Comparison of ENCODE assay signal across 11 mouse cellular contexts in the genomic region with DNA sequence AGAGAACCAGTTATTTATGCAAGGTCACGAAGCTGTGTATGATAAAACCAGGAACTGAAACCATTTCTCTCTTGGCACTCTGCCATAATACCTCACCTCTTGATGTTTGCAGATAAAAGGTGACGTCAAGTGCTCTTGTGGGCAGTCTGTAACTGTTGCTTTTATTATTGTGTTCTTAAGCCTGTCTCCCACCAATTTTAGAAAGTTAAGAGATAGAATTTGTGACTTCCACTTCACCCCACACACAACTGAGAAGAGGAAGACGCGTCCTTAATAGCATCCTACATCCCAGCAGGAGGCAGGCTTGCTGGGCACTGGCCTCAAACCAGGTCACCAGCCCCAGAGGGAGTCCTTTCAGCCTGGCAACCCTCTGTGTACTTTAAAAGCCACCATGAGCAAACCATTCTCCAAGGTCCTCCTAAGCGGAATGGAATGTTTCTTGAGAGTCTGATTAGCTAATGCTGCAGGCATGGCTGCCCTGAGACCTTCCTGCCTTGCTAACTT. TPM values are rescaled to one million over a fixed set of nuclear protein-coding genes. Genes with fewer than 3 reads are reported as not detected.
DNase-seq lines count a peak whose midpoint lies in the region; ATAC-seq lines count a peak whose summit lies in the region.
"Had no signal": no experiment of that assay in that cellular context is flagged by ENCODE, and none has a peak within 500 bp of the region (broad histone marks: within the 10 kb centered on the region; RNA-seq: fewer than 3 reads in every experiment).

No protein-coding gene starts in this region.

- H3K9ac ChIP-seq in embryonic facial prominence, embryonic 14.5 days (ENCODE audit: low read depth, low read length) = no peak overlapping the region
- H3K9ac ChIP-seq: embryonic facial prominence, embryonic 12.5 days had no signal

- H3K27ac ChIP-seq in embryonic facial prominence, embryonic 14.5 days (replicated peaks; ENCODE audit: low read depth, low read length) = no peak overlapping the region
- H3K27ac ChIP-seq in embryonic facial prominence, embryonic 10.5 days (replicated peaks) = no peak overlapping the region
- H3K27ac ChIP-seq: embryonic facial prominence, embryonic 12.5 days; macrophage had no signal

- no peaks in the 10 kb centered on the region for H3K27me3 ChIP-seq in embryonic facial prominence, embryonic 14.5 days (replicated peaks; ENCODE audit: control insufficient read depth, insufficient read depth, low read length)
- H3K27me3 ChIP-seq in embryonic facial prominence, embryonic 10.5 days (replicated peaks; ENCODE audit: low read depth, poor library complexity, severe bottlenecking) = peaks cover 21% of the 10 kb centered on the region; the same call in 1 of the 2 replicates

- H3K9me3 ChIP-seq in embryonic facial prominence, embryonic 14.5 days (ENCODE audit: control insufficient read depth, low read length) = no peaks in the 10 kb centered on the region
- no peaks in the 10 kb centered on the region for H3K9me3 ChIP-seq in embryonic facial prominence, embryonic 10.5 days
- H3K9me3 ChIP-seq: embryonic facial prominence, embryonic 12.5 days had no signal

- H3K4me2 ChIP-seq in embryonic facial prominence, embryonic 14.5 days (ENCODE audit: low read depth, low read length) = no peak overlapping the region
- H3K4me2 ChIP-seq: embryonic facial prominence, embryonic 12.5 days had no signal

- H3K4me1 ChIP-seq in embryonic facial prominence, embryonic 14.5 days (ENCODE audit: control insufficient read depth, insufficient read depth, low read length) = peaks cover 5% of the 10 kb centered on the region; the same call in 1 of the 2 replicates
- peaks cover 28% of the 10 kb centered on the region for H3K4me1 ChIP-seq in embryonic facial prominence, embryonic 10.5 days

- peak; percentile 26 for DNase-seq in embryonic facial prominence, embryonic 14.5 days (ENCODE audit: low spot score)
- DNase-seq in embryonic facial prominence, embryonic 10.5 days (ENCODE audit: low spot score) = no peak
- peak; percentile 93 for DNase-seq in A20 (ENCODE audit: low read depth, low spot score)
- DNase-seq in heart, postnatal 4 days = peak; percentile 17
- DNase-seq in lung, postnatal 36 days = peak; percentile 88
- no peak for DNase-seq in left cerebral cortex, postnatal 25 days (ENCODE audit: low spot score in 2 of 2)
- no peak for DNase-seq in testis, postnatal 14 days (ENCODE audit: low spot score)
- DNase-seq in left cerebral cortex, postnatal 4 days = no peak

- no peaks in the 10 kb centered on the region for H3K36me3 ChIP-seq in embryonic facial prominence, embryonic 14.5 days (ENCODE audit: control insufficient read depth, insufficient read depth, low read length)
- H3K36me3 ChIP-seq in embryonic facial prominence, embryonic 10.5 days (replicated peaks) = no peaks in the 10 kb centered on the region
- H3K36me3 ChIP-seq: embryonic facial prominence, embryonic 12.5 days had no signal

- intact Hi-C loops in left cerebral cortex, postnatal 25 days (cut with DNase I) = no loop called here
- intact Hi-C loops in left cerebral cortex, postnatal 4 days (cut with DNase I) = no loop called here

- 37% methylated on average over 5 of the region's 5 CpGs for WGBS in embryonic facial prominence, embryonic 14.5 days
- 46% methylated on average over 5 of the region's 5 CpGs for WGBS in embryonic facial prominence, embryonic 10.5 days

- ATAC-seq in embryonic facial prominence, embryonic 14.5 days (ENCODE audit: low read depth) = no peak
- ATAC-seq: hindbrain, embryonic 16.5 days had no signal

- no peak overlapping the region for H3K4me3 ChIP-seq in embryonic facial prominence, embryonic 14.5 days (ENCODE audit: low read depth, low read length)
- no peak overlapping the region for H3K4me3 ChIP-seq in embryonic facial prominence, embryonic 10.5 days
- H3K4me3 ChIP-seq: embryonic facial prominence, embryonic 12.5 days had no signal

RNA-seq across cellular contexts. Expression of a gene that starts 3.2 kb away (rescaled TPM):
- 4.1 and 4.4 TPM in 2 replicates for polyA plus RNA-seq in embryonic facial prominence, embryonic 14.5 days (2014; fragmentation: Nextera tagmentation; extraction: Ambion mirVana)
- polyA plus RNA-seq in embryonic facial prominence, embryonic 10.5 days (2016; fragmentation: Nextera tagmentation; extraction: Ambion mirVana) = 2.4 and 2.7 TPM in 2 replicates
- total RNA-seq in heart, postnatal 4 days (2021) = 1 to 10 TPM; 7.6 to 8.7 TPM
- 100 to 1,000 TPM; 116 to 122 TPM for total RNA-seq in left cerebral cortex, postnatal 25 days (2021)
- 10 to 100 TPM; 50.8 to 51.2 TPM for total RNA-seq in left cerebral cortex, postnatal 4 days (2021)

Comparison
In these comparisons a context has a peak if more than half of its experiments do, and no peak if none do; other contexts are left out.
1. DNase-seq: peak in embryonic facial prominence, embryonic 14.5 days (single experiment), A20 (single experiment), heart, postnatal 4 days (single experiment) and lung, postnatal 36 days (single experiment); none in embryonic facial prominence, embryonic 10.5 days (single experiment), left cerebral cortex, postnatal 25 days (0 of 2), testis, postnatal 14 days (single experiment) and left cerebral cortex, postnatal 4 days (single experiment).
2. RNA of a gene that starts 3.2 kb away (total RNA-seq): 116 to 122 TPM in left cerebral cortex, postnatal 25 days and 50.8 to 51.2 TPM in left cerebral cortex, postnatal 4 days; 7.6 to 8.7 TPM in heart, postnatal 4 days; every median in the first group is over 4 times any median in the second.